Mouse (Mus musculus): ENCODE data around the gene Rplp2. TPM values are rescaled to one million over a fixed set of nuclear protein-coding genes. Genes with fewer than 3 reads are reported as not detected.

Rplp2 gene
- polyA plus RNA-seq, 1 experiment from 2014 or later, result 1,135 TPM

DNA sequence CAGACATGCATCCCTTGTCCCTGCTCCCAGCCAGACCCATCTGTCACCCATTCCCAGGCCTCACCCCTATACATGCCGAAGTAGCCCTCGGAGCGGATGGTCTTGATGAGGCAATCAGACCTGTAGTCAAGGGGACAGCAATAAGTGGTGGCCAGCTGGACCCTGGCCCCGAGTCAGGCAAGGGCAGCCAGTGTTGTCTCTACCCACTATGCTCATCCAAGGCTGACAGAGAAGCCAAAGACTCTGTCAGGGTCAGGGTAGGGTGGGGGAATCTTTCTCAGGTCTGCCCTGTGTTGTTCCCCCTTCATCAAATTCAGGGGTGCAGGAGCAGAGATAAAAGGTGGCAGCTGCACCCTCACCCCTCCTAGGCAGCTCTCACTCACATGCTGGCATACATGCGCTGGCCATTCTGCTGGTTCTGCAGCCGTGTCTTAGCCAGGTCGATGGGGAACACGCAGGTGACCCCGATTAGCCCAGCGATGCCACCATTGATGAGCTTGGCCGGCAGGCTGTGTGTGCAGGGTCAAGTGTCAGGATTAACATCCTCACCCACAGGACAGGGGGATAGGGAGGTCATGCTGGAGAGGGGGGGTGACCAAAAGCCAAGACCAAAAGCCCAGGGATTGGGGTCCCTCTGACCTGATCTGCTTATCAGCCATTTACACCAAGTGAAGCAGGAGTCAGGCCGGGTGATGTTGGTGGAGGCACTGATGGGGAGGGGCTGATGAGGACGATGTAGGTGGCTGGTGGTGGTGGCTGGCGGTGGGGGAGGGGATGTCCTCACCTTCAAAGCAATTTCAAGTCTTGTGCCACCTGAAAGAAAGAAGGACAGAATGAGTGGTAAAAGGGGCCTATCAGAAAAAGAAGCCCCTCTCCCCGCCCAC is 13.4 kb upstream of the Rplp2 start:
- 76% methylated on average over 15 of the region's 15 CpGs for WGBS

DNA sequence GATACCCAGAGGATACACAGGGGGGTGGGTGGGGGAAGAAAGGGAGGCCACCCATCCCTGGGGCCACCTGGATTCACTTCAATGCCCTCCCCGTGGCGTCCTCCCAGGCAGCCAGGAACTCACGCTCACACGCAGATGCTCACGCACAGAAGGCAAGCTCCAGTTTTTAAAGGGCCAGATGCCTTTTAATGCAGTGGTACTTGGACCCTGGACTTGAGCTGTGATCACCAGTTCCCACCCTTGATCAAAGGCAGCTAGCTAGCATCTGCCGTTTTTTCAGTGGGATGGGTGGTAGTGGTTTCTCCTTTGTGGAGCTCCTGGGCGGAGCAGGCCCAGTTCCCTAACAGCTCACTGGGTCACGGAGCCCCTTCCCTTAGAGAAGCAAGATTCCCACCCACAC is 12.7 kb upstream of the Rplp2 start:
- Histone ChIP-seq H3K9me3 (replicated peaks) (no peaks in the 10 kb centered on the region), H3K4me1 (peaks cover 75% of the 10 kb centered on the region), H3K4me3 (peak overlapping the region; percentile 72), H3K27ac (replicated peaks) (peak overlapping the region; percentile 86), H3K36me3 (peaks cover 60% of the 10 kb centered on the region), H3K27me3 (ENCODE audit: low read depth, poor library complexity, severe bottlenecking) (no peaks in the 10 kb centered on the region)
- peak; percentile 62 for DNase-seq (ENCODE audit: low spot score)
- WGBS, result 14% methylated on average over 8 of the region's 8 CpGs

More for the DNA sequence above, 13.4 kb upstream of the Rplp2 start:
- Histone ChIP-seq H3K27me3 (ENCODE audit: low read depth, poor library complexity, severe bottlenecking) (0 out of 2 replicates have a peak, but pooled peaks cover under 1% of the 10 kb centered on the region), H3K4me1 (peaks cover 82% of the 10 kb centered on the region), H3K9me3 (replicated peaks) (no peaks in the 10 kb centered on the region), H3K4me3 (peak overlapping the region; percentile 72), H3K27ac (replicated peaks) (peak overlapping the region; percentile 86), H3K36me3 (peaks cover 53% of the 10 kb centered on the region)
- no peak for DNase-seq (ENCODE audit: low spot score)

DNA sequence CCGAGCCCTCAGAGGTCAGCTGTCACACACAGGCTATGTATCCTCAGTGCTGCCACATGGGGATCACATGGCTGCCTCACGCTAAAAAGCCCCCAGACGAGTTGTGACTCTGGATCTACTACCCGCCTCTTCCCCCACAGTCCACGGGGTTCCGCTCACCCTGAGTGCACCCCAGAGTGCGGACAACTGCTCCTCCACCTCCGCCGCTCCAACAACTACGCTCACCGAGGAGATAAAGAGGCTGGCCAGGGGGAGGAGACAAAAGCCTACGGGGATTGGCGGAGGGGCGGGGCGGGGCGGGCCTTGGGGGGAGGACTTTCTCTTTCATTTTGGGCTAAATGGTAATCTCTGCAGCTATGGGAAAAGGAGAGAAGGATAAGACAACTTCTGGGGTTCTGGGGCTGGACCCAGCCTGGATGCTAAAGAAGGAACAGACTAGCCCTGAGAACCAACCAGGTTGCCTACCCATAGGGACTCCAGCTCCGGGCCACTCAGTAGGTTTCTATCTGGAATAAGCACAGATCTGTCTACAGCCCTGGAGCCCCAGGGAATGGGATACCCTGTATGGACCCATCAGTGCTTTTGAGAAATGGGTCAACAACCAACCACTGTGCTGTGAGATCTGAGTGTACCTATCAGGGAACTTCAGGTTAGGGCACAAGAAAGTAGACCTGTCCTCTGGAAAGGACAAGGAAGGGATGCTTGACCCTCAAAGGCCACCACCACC is 11.9 kb upstream of the Rplp2 start:
- peak; percentile 62 for DNase-seq (ENCODE audit: low spot score)
- Histone ChIP-seq H3K36me3 (peaks cover 65% of the 10 kb centered on the region), H3K27me3 (ENCODE audit: low read depth, poor library complexity, severe bottlenecking) (no peaks in the 10 kb centered on the region), H3K27ac (replicated peaks) (peak overlapping the region; percentile 86), H3K4me1 (peaks cover 67% of the 10 kb centered on the region), H3K4me3 (peak overlapping the region; percentile 72), H3K9me3 (replicated peaks) (no peaks in the 10 kb centered on the region)
- WGBS, result 4% methylated on average over 17 of the region's 17 CpGs

DNA sequence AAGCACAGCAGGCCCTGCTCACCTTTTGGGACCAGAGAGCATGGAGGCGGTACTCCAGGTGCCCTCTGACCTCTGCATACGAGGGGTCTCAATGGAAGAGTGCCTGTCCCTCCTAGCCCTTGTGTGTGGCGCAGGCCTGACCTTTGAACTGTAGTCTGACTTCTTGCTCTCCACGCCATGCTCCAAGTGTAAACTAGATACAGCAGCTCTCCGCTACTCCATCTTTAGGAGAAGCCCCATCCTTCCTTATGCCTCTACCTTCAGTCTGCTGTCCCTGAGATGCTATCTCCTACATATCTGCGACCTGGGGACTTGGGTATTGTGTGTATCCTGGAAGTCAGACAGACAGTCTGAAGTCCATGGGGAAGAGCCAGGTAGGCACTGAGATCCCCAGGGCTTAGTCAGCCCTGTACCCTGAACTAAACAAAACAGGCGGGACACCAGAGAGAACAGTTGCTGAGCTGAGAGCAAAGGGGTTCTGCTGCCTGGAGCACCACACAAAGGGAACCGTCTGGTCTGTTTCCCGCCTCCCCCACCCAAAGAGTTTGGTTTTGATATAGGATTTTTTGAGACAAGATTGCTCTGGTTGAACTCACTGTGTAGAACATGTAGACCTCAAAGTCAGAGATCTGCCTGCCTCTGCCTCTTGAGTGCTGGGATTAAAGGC is 11.2 kb upstream of the Rplp2 start:
- 71% methylated on average over 9 of the region's 9 CpGs for whole genome bisulfite sequencing
- Histone ChIP-seq H3K4me3 (peak overlapping the region; percentile 72), H3K27ac (replicated peaks) (peak overlapping the region; percentile 89), H3K36me3 (peaks cover 65% of the 10 kb centered on the region), H3K9me3 (replicated peaks) (no peaks in the 10 kb centered on the region), H3K27me3 (ENCODE audit: low read depth, poor library complexity, severe bottlenecking) (no peaks in the 10 kb centered on the region), H3K4me1 (peaks cover 70% of the 10 kb centered on the region)
- no peak for DNase-seq (ENCODE audit: low spot score)

DNA sequence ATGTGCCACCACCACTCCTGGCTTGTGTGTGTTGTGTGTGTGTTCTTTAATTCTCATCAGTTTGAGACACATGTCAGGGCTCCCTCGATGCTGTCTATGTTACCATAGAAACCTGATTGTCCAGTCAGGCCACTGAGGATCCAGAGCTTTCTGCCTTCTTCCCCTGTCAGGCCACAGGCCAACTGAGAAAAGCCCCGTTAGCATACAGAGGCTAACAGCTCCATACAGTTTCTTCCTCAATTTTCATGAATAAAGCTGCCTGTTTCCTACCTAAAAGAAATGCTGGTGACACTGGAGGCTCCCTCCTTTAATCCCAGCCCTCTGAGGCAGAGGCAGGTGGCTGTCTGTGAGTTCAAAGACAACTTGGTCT is 10.7 kb upstream of the Rplp2 start:
- WGBS, result 58% methylated on average over 2 of the region's 2 CpGs
- no peak for DNase-seq (ENCODE audit: low spot score)
- H3K27me3 ChIP-seq (ENCODE audit: low read depth, poor library complexity, severe bottlenecking), result no peaks in the 10 kb centered on the region
- peaks cover 73% of the 10 kb centered on the region for H3K4me1 ChIP-seq
- no peaks in the 10 kb centered on the region for H3K9me3 ChIP-seq (replicated peaks)
- peaks cover 65% of the 10 kb centered on the region for H3K36me3 ChIP-seq
- peak overlapping the region; percentile 72 for H3K4me3 ChIP-seq
- H3K27ac ChIP-seq (replicated peaks), result peak overlapping the region; percentile 89

DNA sequence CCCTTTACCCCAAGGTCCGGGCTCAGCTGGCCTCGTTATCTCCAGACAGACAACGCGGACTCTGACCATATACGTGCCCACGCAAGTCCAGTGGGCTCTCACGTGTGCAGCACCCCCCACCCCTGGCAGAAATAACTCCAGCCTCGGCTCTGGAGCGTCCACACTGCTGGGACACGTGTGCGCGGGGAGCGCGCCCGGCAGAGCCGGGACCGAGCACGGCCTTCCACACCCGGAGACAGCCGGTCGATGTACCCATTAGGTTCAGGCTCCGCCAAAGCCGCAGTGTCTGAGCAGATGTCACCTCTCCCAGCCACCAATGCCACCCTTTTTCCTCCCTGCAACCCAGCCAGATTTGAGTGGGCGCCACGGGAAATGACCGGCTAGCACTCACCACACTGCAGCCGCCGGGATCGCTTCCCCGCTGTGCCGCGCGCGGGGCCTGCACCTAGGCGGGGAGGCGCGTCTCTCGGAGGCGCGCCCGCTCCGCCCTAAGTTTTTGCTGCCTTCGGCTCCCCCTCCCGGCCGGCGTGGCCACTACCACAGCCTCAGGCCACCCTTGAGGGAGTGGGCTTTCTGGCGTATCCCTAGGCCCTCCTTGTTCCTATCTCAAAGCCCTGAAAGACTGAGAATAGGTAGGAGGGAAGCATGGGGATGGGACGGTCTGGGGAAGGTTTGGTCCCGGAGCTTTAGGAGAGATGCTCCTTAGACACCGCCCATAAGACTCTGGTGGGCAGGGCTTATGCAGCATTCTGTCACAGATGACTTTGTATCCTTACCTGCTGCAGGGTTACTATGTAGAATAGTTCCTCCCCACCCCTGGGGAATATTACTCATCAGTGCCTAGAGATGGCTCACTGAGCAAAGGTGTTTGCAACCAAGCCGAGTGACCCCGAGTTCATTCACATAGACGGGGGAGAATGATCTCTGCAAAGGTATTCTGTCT is 9.7 kb upstream of the Rplp2 start, which contains the start of gene Slc25a22:
Gene Slc25a22, minus strand, starts transcription at position 715 of the 943 bp plus-strand sequence.
- Histone ChIP-seq H3K27me3 (ENCODE audit: low read depth, poor library complexity, severe bottlenecking) (no peaks in the 10 kb centered on the region), H3K36me3 (peaks cover 65% of the 10 kb centered on the region), H3K4me3 (peak within 1 kb of the TSS; percentile 72), H3K4me1 (peaks cover 75% of the 10 kb centered on the region), H3K9me3 (replicated peaks) (no peaks in the 10 kb centered on the region), H3K27ac (replicated peaks) (peak within 1 kb of the TSS; percentile 89)
- peak; percentile 86 for DNase-seq (ENCODE audit: low spot score)
- WGBS, result 5% methylated on average over 53 of the region's 53 CpGs

DNA sequence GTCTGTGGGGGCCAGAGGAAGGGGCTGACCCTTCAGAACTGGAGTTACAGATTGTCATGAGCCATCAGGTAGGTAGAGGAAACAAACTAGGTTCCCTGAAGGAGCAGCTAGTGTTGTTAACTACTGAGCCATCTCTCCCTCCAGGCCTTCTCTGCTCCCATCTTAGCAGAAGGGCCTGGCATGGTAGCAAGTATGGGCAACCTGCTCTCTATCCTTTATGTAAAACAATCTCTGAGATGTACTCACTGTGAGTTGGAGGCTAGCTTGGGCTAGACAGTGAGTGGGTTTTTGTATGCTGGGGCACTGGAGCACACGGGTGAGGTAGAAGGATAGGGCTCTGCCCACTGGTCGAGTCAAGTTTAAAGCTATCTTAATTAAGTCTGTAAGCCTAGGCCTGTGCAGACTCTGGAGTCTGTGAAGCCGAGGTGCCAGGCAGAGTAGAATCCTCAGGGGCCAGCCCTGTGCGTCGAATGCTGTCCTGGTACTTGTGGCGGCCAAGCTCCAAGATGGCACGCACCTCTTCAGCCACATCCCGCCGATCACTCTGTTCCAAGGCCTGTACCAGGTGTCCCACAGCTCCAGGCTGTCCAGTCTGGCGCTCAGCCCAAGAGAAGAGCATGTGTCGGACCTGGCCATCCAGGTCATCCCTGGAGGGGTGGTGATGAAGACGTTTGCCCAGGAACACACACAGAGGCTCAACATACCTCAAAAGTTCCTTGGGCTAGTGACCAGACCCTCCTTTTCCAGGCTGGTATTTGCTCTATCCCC is 8.8 kb upstream of the Rplp2 start:
- no peaks in the 10 kb centered on the region for H3K27me3 ChIP-seq (ENCODE audit: low read depth, poor library complexity, severe bottlenecking)
- no peaks in the 10 kb centered on the region for H3K9me3 ChIP-seq (replicated peaks)
- H3K4me3 ChIP-seq, result peak overlapping the region; percentile 72; the same call in 1 of the 2 replicates
- H3K4me1 ChIP-seq, result peaks cover 75% of the 10 kb centered on the region
- 93% methylated on average over 12 of the region's 12 CpGs for WGBS
- no peak overlapping the region for H3K27ac ChIP-seq (replicated peaks)
- H3K36me3 ChIP-seq, result peaks cover 57% of the 10 kb centered on the region
- no peak for DNase-seq (ENCODE audit: low spot score)

DNA sequence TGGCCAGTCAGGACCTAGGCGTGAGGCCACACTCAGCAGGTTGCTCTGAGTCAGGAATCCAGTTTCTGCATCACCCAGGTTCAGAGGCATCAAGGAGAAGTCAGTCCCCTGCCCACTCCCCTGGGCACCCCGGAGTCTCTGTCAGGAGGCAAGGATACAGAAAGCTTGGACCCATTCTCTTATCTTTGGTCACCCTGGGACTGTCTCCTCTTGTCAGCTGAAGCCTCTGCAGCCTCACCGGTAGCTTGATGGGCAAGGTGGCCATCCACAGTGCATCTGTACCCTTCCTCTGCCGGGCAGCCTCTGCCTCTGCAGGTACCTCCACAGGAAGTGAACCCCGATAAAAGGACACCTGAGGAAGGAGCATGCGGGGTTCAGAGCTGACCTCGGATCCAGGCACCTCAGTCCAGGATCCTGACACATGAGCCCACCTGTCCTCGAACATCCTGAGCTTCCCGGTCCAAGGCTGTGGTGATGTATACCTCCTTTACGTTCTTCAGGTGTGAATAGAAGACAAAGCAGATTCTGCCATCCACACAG is 8.0 kb upstream of the Rplp2 start:
- no peak overlapping the region for H3K4me3 ChIP-seq
- H3K9me3 ChIP-seq (replicated peaks), result no peaks in the 10 kb centered on the region
- peaks cover 52% of the 10 kb centered on the region for H3K36me3 ChIP-seq
- peaks cover 75% of the 10 kb centered on the region for H3K4me1 ChIP-seq
- no peaks in the 10 kb centered on the region for H3K27me3 ChIP-seq (ENCODE audit: low read depth, poor library complexity, severe bottlenecking)
- no peak for DNase-seq (ENCODE audit: low spot score)
- WGBS, result 94% methylated on average over 10 of the region's 10 CpGs
- no peak overlapping the region for H3K27ac ChIP-seq (replicated peaks)

DNA sequence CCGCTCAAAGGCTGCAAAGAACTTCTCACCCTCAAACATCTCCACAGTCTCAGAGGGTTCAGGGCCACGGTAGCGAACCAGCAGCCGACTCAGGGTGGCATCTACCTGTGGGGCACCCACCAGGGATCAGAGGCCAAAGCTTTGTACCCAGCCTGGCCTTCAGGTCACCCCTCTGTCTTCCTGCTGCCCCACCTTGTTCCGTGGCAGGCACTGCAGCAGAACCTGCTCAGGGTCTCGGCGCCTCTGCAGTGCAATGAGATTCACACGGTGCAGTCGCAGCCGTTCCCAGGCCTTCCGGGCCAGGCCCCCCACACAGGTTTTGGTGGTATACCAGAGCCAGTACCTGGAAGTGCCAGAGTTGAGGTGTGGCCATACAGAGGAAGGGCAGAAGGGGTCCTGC is 7.4 kb upstream of the Rplp2 start:
- Histone ChIP-seq H3K36me3 (peaks cover 52% of the 10 kb centered on the region), H3K4me1 (peaks cover 75% of the 10 kb centered on the region), H3K27ac (replicated peaks) (no peak overlapping the region), H3K27me3 (ENCODE audit: low read depth, poor library complexity, severe bottlenecking) (no peaks in the 10 kb centered on the region), H3K9me3 (replicated peaks) (no peaks in the 10 kb centered on the region), H3K4me3 (no peak overlapping the region)
- WGBS, result 96% methylated on average over 11 of the region's 11 CpGs
- DNase-seq (ENCODE audit: low spot score), result no peak

DNA sequence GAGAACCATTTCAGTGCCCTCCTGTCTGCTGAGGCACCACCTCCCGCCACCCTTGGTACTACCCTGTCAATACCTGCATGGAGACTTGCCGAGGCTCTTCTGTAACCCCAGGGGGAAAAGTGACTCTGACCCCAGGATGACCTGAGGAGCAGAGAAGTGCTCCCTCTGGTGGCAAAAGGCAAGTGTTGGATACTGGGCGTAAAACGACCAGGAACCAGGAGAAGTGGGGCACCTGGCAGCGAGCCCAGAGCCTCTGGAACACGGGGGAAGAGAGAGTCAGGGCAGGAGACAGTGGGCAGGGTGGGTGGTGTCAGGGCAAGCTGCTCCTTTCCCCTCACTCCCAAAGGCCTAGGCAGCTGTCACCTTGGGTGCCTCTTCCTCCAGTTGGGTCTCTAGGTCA is 6.6 kb upstream of the Rplp2 start:
- WGBS, result 51% methylated on average over 6 of the region's 6 CpGs
- Histone ChIP-seq H3K27ac (replicated peaks) (no peak overlapping the region), H3K36me3 (peaks cover 52% of the 10 kb centered on the region), H3K9me3 (replicated peaks) (no peaks in the 10 kb centered on the region), H3K4me3 (no peak overlapping the region), H3K27me3 (ENCODE audit: low read depth, poor library complexity, severe bottlenecking) (no peaks in the 10 kb centered on the region), H3K4me1 (peaks cover 68% of the 10 kb centered on the region)
- DNase-seq (ENCODE audit: low spot score), result peak; percentile 40

DNA sequence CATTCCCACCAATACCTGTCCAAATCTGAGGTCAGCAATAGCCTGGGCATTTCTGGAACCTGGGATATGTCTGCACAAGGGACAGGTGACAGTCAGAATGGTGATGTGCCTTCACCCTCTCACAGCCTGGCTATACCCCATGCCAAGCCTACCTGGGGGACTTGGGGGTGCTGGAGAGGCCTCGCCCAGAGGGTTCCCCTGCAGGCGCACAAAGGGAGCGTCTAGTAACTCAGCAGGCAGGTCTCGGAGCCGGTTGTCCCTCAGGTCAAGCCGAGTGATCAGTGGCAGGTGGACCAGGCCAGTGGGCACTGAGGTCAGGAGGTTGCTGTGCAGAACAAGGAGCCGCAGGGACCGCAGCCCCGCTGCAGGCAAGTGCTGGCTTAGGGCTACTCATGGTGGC is 5.7 kb upstream of the Rplp2 start:
- no peak for DNase-seq (ENCODE audit: low spot score)
- Histone ChIP-seq H3K27me3 (ENCODE audit: low read depth, poor library complexity, severe bottlenecking) (no peaks in the 10 kb centered on the region), H3K36me3 (peaks cover 52% of the 10 kb centered on the region), H3K4me3 (peak overlapping the region; percentile 58; the same call in 1 of the 2 replicates), H3K27ac (replicated peaks) (no peak overlapping the region; the same call in 1 of the 2 replicates), H3K9me3 (replicated peaks) (no peaks in the 10 kb centered on the region), H3K4me1 (peaks cover 60% of the 10 kb centered on the region)
- 92% methylated on average over 9 of the region's 9 CpGs for WGBS
